Mouse (Mus musculus) myocyte (in vitro differentiated cells): ENCODE measurements around the gene Gm47985. TPM values are rescaled to one million over a fixed set of nuclear protein-coding genes. Genes with fewer than 3 reads are reported as not detected.
A peak's percentile ranks its signal among the peaks of the same experiment; 100 is the strongest.

ENCODE experiments used
- H3K27me3 ChIP-seq: one replicate; pipeline ENCODE4 v1.6.1; 2011; ENCODE audit not compliant: control insufficient read depth, insufficient read depth, insufficient read length
- H3K36me3 ChIP-seq: one replicate; pipeline ENCODE4 v1.6.1; 2011; ENCODE audit not compliant: control insufficient read depth, insufficient read depth
- H3K4me2 ChIP-seq: one replicate; pipeline ENCODE4 v1.6.1; 2011; ENCODE audit warnings: low read depth, control low read depth
- H3K4me3 ChIP-seq: one replicate; pipeline ENCODE4 v1.5.1; 2011; ENCODE audit warnings: mild to moderate bottlenecking, control low read depth, moderate library complexity
- H3K79me2 ChIP-seq: one replicate; pipeline ENCODE4 v1.6.1; 2011; ENCODE audit not compliant: control insufficient read depth, insufficient read depth
- H3ac ChIP-seq: one replicate; pipeline ENCODE4 v1.6.1; 2011; ENCODE audit not compliant: control insufficient read depth, insufficient read length
- CEBPB ChIP-seq: IDR thresholded peaks from 2 replicates; pipeline ENCODE4 v1.6.1; 2011; ENCODE audit warnings: mild to moderate bottlenecking, moderate library complexity; ENCODE audit not compliant: poor library complexity, insufficient read depth, severe bottlenecking
- E2F4 ChIP-seq: IDR thresholded peaks from one replicate; pipeline ENCODE4 v1.6.1; 2011; ENCODE audit warnings: mild to moderate bottlenecking, control low read depth, moderate library complexity; ENCODE audit not compliant: insufficient read depth
- MAX ChIP-seq: IDR thresholded peaks from one replicate; pipeline ENCODE4 v1.6.1; 2011; ENCODE audit warnings: low read depth, mild to moderate bottlenecking, control low read depth
- MYOD1 ChIP-seq, 3 experiments: IDR thresholded peaks; one replicate each; pipeline ENCODE4 v1.6.1; 2011; ENCODE audit warnings: control low read depth in 2 of 3, low read depth in 2 of 3, mild to moderate bottlenecking in 2 of 3, moderate library complexity in 1 of 3; ENCODE audit not compliant: insufficient read length in 2 of 3, control insufficient read depth in 1 of 3
- MYOG ChIP-seq, 3 experiments: IDR thresholded peaks; one replicate each; pipeline ENCODE4 v1.6.1; 2011; ENCODE audit warnings: control low read depth in 2 of 3, low read depth in 2 of 3, mild to moderate bottlenecking in 2 of 3; ENCODE audit not compliant: insufficient read length in 2 of 3, control insufficient read depth in 1 of 3, insufficient read depth in 1 of 3
- POLR2A ChIP-seq: IDR thresholded peaks from one replicate; pipeline ENCODE4 v1.6.1; 2011; ENCODE audit warnings: low read depth, mild to moderate bottlenecking, control low read depth, moderate library complexity; ENCODE audit not compliant: insufficient read length
- POLR2AphosphoS2 ChIP-seq: IDR thresholded peaks from one replicate; pipeline ENCODE4 v1.6.1; 2011; ENCODE audit warnings: low read depth, control low read depth; ENCODE audit not compliant: insufficient read length
- REST ChIP-seq: IDR thresholded peaks from one replicate; pipeline ENCODE4 v1.6.1; 2011; ENCODE audit warnings: mild to moderate bottlenecking, control low read depth, moderate library complexity; ENCODE audit not compliant: insufficient read depth, insufficient read length
- SRF ChIP-seq: IDR thresholded peaks from one replicate; pipeline ENCODE4 v1.6.1; 2011; ENCODE audit warnings: low read depth; ENCODE audit not compliant: control insufficient read depth, insufficient read length
- TCF12 ChIP-seq: IDR thresholded peaks from one replicate; pipeline ENCODE4 v1.6.1; 2011; ENCODE audit warnings: mild to moderate bottlenecking, control low read depth; ENCODE audit not compliant: poor library complexity, insufficient read depth, severe bottlenecking
- TCF3 ChIP-seq: IDR thresholded peaks from one replicate; pipeline ENCODE4 v1.6.1; 2011; ENCODE audit warnings: low read depth, control low read depth; ENCODE audit not compliant: insufficient read length
- USF1 ChIP-seq: IDR thresholded peaks from one replicate; pipeline ENCODE4 v1.6.1; 2011; ENCODE audit warnings: low read depth, mild to moderate bottlenecking, control low read depth, moderate library complexity
- polyA plus RNA-seq: library from polyadenylated mRNA; unstranded; fragments of >200 nt; fragmentation: generic; extraction: Trizol; gene quantifications from one replicate; pipeline ENCODE4 v1.2.1, GENCODE M21; 2012; ENCODE audit warnings: missing spikeins

Gene Gm47985
- polyA plus RNA-seq, 1 experiment, result 0.12 TPM

- no peaks in the 10 kb centered on the region for H3K36me3 ChIP-seq
- no peaks in the 10 kb centered on the region for H3K79me2 ChIP-seq
- H3ac ChIP-seq, result no peak overlapping the region
- TF ChIP-seq E2F4 (no peak), USF1 (no peak), TCF12 (no peak), POLR2AphosphoS2 (no peak), CEBPB (no peak), POLR2A (no peak), REST (no peak), MYOD1 (IDR thresholded peaks at IDR 0.05; ENCODE audit: control insufficient read depth in 1 of 3, insufficient read length in 2 of 3, low read depth in 2 of 3) (no peak), TCF3 (no peak), SRF (no peak), MYOG (IDR thresholded peaks at IDR 0.05; ENCODE audit: control insufficient read depth in 1 of 3, insufficient read depth in 1 of 3, insufficient read length in 2 of 3, low read depth in 2 of 3) (no peak), MAX (no peak)
- H3K4me3 ChIP-seq, result no peak overlapping the region
- H3K27me3 ChIP-seq, result no peaks in the 10 kb centered on the region
- H3K4me2 ChIP-seq, result peak overlapping the region; percentile 72
Observed at GRCm38 (mm10) chr1:151227506-151227905, 45.2 kb downstream of the Gm47985 start.

GRCm38 (mm10) chr1:151228320-151228989, 46.1 kb downstream of the Gm47985 start:
- H3K4me3 ChIP-seq, result no peak overlapping the region
- H3K36me3 ChIP-seq, result no peaks in the 10 kb centered on the region
- no peaks in the 10 kb centered on the region for H3K79me2 ChIP-seq
- no peak overlapping the region for H3ac ChIP-seq
- no peaks in the 10 kb centered on the region for H3K27me3 ChIP-seq
- peak overlapping the region; percentile 72 for H3K4me2 ChIP-seq
- TF ChIP-seq CEBPB, result peak; percentile 92
- no peak for TF ChIP-seq POLR2AphosphoS2
- TF ChIP-seq REST, result no peak
- no peak for TF ChIP-seq TCF12

GRCm38 (mm10) chr1:151232346-151232745, 50.0 kb downstream of the Gm47985 start:
- Histone ChIP-seq H3K4me2 (no peak overlapping the region), H3K27me3 (no peaks in the 10 kb centered on the region), H3K4me3 (no peak overlapping the region), H3K36me3 (no peaks in the 10 kb centered on the region), H3ac (no peak overlapping the region), H3K79me2 (no peaks in the 10 kb centered on the region)
- TF ChIP-seq POLR2A (no peak), MAX (no peak)

- no peak for TF ChIP-seq E2F4
- no peak for TF ChIP-seq REST
- no peak for TF ChIP-seq USF1
- no peak for TF ChIP-seq MYOD1 (IDR thresholded peaks at IDR 0.05; ENCODE audit: control insufficient read depth in 1 of 3, insufficient read length in 2 of 3, low read depth in 2 of 3)
- no peak for TF ChIP-seq TCF3
- no peak for TF ChIP-seq SRF
- no peak for TF ChIP-seq POLR2AphosphoS2
- no peak for TF ChIP-seq TCF12
- TF ChIP-seq POLR2A, result no peak
- no peak for TF ChIP-seq CEBPB
- TF ChIP-seq MAX, result no peak
- no peak for TF ChIP-seq MYOG (IDR thresholded peaks at IDR 0.05; ENCODE audit: control insufficient read depth in 1 of 3, insufficient read depth in 1 of 3, insufficient read length in 2 of 3, low read depth in 2 of 3)
- H3K79me2 ChIP-seq, result no peaks in the 10 kb centered on the region
- no peaks in the 10 kb centered on the region for H3K36me3 ChIP-seq
- no peaks in the 10 kb centered on the region for H3K27me3 ChIP-seq
- no peak overlapping the region for H3K4me3 ChIP-seq
- no peak overlapping the region for H3K4me2 ChIP-seq
- no peak overlapping the region for H3ac ChIP-seq
Observed at GRCm38 (mm10) chr1:151233756-151234155, 51.4 kb downstream of the Gm47985 start.

Other genes starting within 250 kb of the Gm47985 start
- 0.12 TPM for gene Hmcn1, start 189.1 kb upstream of the Gm47985 start, polyA plus RNA-seq
- gene Gm8947, start 9.8 kb downstream of the Gm47985 start, polyA plus RNA-seq, result 0.13 TPM
- gene Gm47995, start 15.9 kb downstream of the Gm47985 start, polyA plus RNA-seq, result 0.23 TPM
- gene 3110040M04Rik, start 21.6 kb downstream of the Gm47985 start, polyA plus RNA-seq, result 0.30 TPM
- gene Gm47996, start 27.6 kb downstream of the Gm47985 start, polyA plus RNA-seq, result 0.14 TPM
- gene Ivns1abp, start 161.9 kb downstream of the Gm47985 start, polyA plus RNA-seq, result 95.1 TPM
- gene Swt1, start 245.9 kb downstream of the Gm47985 start, polyA plus RNA-seq, result 2.7 TPM
- gene Trmt1l, start 246.0 kb downstream of the Gm47985 start, polyA plus RNA-seq, result 14.6 TPM